In genomic region chr3:37842289-37842688, GRCm38 (mm10) we compare ENCODE assay signal across 23 mouse cellular contexts.
DNase-seq lines count a peak whose midpoint lies in the region; ATAC-seq and TF ChIP-seq lines count a peak whose summit lies in the region.
"Had no signal": no experiment of that assay in that cellular context is flagged by ENCODE, and none has a peak within 500 bp of the region (broad histone marks: within the 10 kb centered on the region; RNA-seq: fewer than 3 reads in every experiment).

No protein-coding gene starts in this region.

- WGBS in heart, adult 2 months = 60% methylated on average over 7 of the region's 7 CpGs
- WGBS in heart, embryonic 12.5 days = 66% methylated on average over 7 of the region's 7 CpGs
- 80% methylated on average over 7 of the region's 7 CpGs for WGBS in midbrain, embryonic 10.5 days
- 71% methylated on average over 7 of the region's 7 CpGs for WGBS in midbrain, embryonic 11.5 days
- WGBS in embryonic facial prominence, embryonic 15.5 days = 63% methylated on average over 7 of the region's 7 CpGs

- H3K4me3 ChIP-seq in heart, adult 2 months = no peak overlapping the region
- H3K4me3 ChIP-seq in heart, embryonic 12.5 days = no peak overlapping the region
- no peak overlapping the region for H3K4me3 ChIP-seq in midbrain, embryonic 10.5 days
- no peak overlapping the region for H3K4me3 ChIP-seq in midbrain, embryonic 11.5 days (ENCODE audit: low read depth, low read length)
- no peak overlapping the region for H3K4me3 ChIP-seq in embryonic facial prominence, embryonic 15.5 days (replicated peaks)
- H3K4me3 ChIP-seq: erythroblast, embryonic 14.5 days; forebrain, embryonic 13.5 days; hindbrain, embryonic 15.5 days; limb, embryonic 13.5 days; myocyte; neural tube, embryonic 13.5 days had no signal

- peaks cover 15% of the 10 kb centered on the region for H3K4me1 ChIP-seq in heart, adult 2 months (ENCODE audit: control insufficient read depth, insufficient read depth, low read length)
- H3K4me1 ChIP-seq in heart, embryonic 12.5 days (replicated peaks) = peaks cover 18% of the 10 kb centered on the region
- no peaks in the 10 kb centered on the region for H3K4me1 ChIP-seq in midbrain, embryonic 10.5 days
- no peaks in the 10 kb centered on the region for H3K4me1 ChIP-seq in midbrain, embryonic 11.5 days (ENCODE audit: control insufficient read depth, insufficient read depth, low read length)
- H3K4me1 ChIP-seq in embryonic facial prominence, embryonic 15.5 days = peaks cover 39% of the 10 kb centered on the region
- H3K4me1 ChIP-seq: forebrain, embryonic 13.5 days; hindbrain, embryonic 15.5 days; neural tube, embryonic 13.5 days had no signal

- no peaks in the 10 kb centered on the region for H3K27me3 ChIP-seq in heart, adult 2 months (ENCODE audit: control insufficient read depth, insufficient read depth, low read length)
- no peaks in the 10 kb centered on the region for H3K27me3 ChIP-seq in heart, embryonic 12.5 days (replicated peaks)
- H3K27me3 ChIP-seq in midbrain, embryonic 10.5 days (ENCODE audit: low read depth, poor library complexity, severe bottlenecking) = no peaks in the 10 kb centered on the region
- no peaks in the 10 kb centered on the region for H3K27me3 ChIP-seq in midbrain, embryonic 11.5 days (ENCODE audit: control insufficient read depth, insufficient read depth, low read length)
- H3K27me3 ChIP-seq in embryonic facial prominence, embryonic 15.5 days = no peaks in the 10 kb centered on the region
- H3K27me3 ChIP-seq: forebrain, embryonic 13.5 days; hindbrain, embryonic 15.5 days; limb, embryonic 13.5 days; neural tube, embryonic 13.5 days had no signal

- no peak overlapping the region for H3K4me2 ChIP-seq in heart, embryonic 12.5 days
- no peak overlapping the region for H3K4me2 ChIP-seq in midbrain, embryonic 11.5 days
- H3K4me2 ChIP-seq in embryonic facial prominence, embryonic 15.5 days (replicated peaks) = no peak overlapping the region
- H3K4me2 ChIP-seq: forebrain, embryonic 13.5 days; hindbrain, embryonic 15.5 days; limb, embryonic 13.5 days; lung, embryonic 14.5 days; neural tube, embryonic 13.5 days had no signal

- H3K9me3 ChIP-seq in heart, embryonic 12.5 days (replicated peaks) = no peaks in the 10 kb centered on the region
- no peaks in the 10 kb centered on the region for H3K9me3 ChIP-seq in midbrain, embryonic 10.5 days (replicated peaks)
- no peaks in the 10 kb centered on the region for H3K9me3 ChIP-seq in midbrain, embryonic 11.5 days (ENCODE audit: control insufficient read depth, low read length)
- H3K9me3 ChIP-seq in embryonic facial prominence, embryonic 15.5 days (replicated peaks) = no peaks in the 10 kb centered on the region
- H3K9me3 ChIP-seq: forebrain, embryonic 13.5 days; hindbrain, embryonic 15.5 days; limb, embryonic 13.5 days; neural tube, embryonic 13.5 days had no signal

- TF ChIP-seq EP300 in heart, adult 2 months (IDR thresholded peaks at IDR 0.05; ENCODE audit: insufficient read depth, low read depth, low read length) = no peak

- peak in 1 of 2 experiments; percentile 24 for DNase-seq in heart, adult 2 months
- peak; percentile 4 for DNase-seq in midbrain, embryonic 10.5 days (ENCODE audit: low spot score)
- DNase-seq in midbrain, embryonic 11.5 days (ENCODE audit: low spot score, missing footprints) = no peak
- no peak for DNase-seq in left cerebral cortex, adult 9 months (ENCODE audit: low spot score in 2 of 2)
- no peak for DNase-seq in cerebellum, adult 9-11 months
- DNase-seq: adrenal gland, postnatal 14 days; cerebellum, adult 8-10 months; kidney, adult 2 months; kidney, postnatal 36 days; lung, embryonic 14.5 days; lung, postnatal 36 days; retina, postnatal 1 day; right cerebral cortex, postnatal 25 days had no signal

- peaks cover 2% of the 10 kb centered on the region; the same call in 1 of the 2 replicates for H3K36me3 ChIP-seq in heart, adult 2 months (ENCODE audit: control insufficient read depth, insufficient read depth, low read length)
- no peaks in the 10 kb centered on the region for H3K36me3 ChIP-seq in heart, embryonic 12.5 days
- no peaks in the 10 kb centered on the region for H3K36me3 ChIP-seq in midbrain, embryonic 10.5 days
- no peaks in the 10 kb centered on the region for H3K36me3 ChIP-seq in midbrain, embryonic 11.5 days (ENCODE audit: control insufficient read depth, insufficient read depth, low read length)
- H3K36me3 ChIP-seq in embryonic facial prominence, embryonic 15.5 days = no peaks in the 10 kb centered on the region
- H3K36me3 ChIP-seq: hindbrain, embryonic 15.5 days; limb, embryonic 13.5 days; neural tube, embryonic 13.5 days had no signal

- no peak overlapping the region for H3K9ac ChIP-seq in heart, adult 2 months (ENCODE audit: low read depth, low read length)
- H3K9ac ChIP-seq in heart, embryonic 12.5 days = no peak overlapping the region
- no peak overlapping the region for H3K9ac ChIP-seq in midbrain, embryonic 11.5 days (ENCODE audit: low read length)
- H3K9ac ChIP-seq in embryonic facial prominence, embryonic 15.5 days = no peak overlapping the region
- H3K9ac ChIP-seq: forebrain, embryonic 13.5 days; hindbrain, embryonic 15.5 days; limb, embryonic 13.5 days; liver, embryonic 14.5 days; lung, embryonic 14.5 days; neural tube, embryonic 13.5 days had no signal

- no peaks in the 10 kb centered on the region for H3K79me2 ChIP-seq in heart, adult 2 months (replicated peaks; ENCODE audit: control insufficient read depth, insufficient read depth, low read length)

- intact Hi-C loops in heart, adult 2 months (cut with DNase I) = no loop called here

- TF ChIP-seq CTCF in heart, adult 2 months (IDR thresholded peaks at IDR 0.05) = no peak

- ATAC-seq in heart, embryonic 12.5 days (ENCODE audit: insufficient number of reproducible peaks, low FRiP score) = no peak
- ATAC-seq in midbrain, embryonic 11.5 days (ENCODE audit: low FRiP score) = no peak
- ATAC-seq in embryonic facial prominence, embryonic 15.5 days (ENCODE audit: insufficient number of reproducible peaks, low FRiP score, low TSS enrichment, low read depth) = no peak
- ATAC-seq: forebrain, embryonic 13.5 days; midbrain, embryonic 16.5 days had no signal

- peak overlapping the region; percentile 47 for H3K27ac ChIP-seq in heart, adult 2 months
- H3K27ac ChIP-seq in heart, embryonic 12.5 days (ENCODE audit: poor library complexity, severe bottlenecking) = no peak overlapping the region
- no peak overlapping the region for H3K27ac ChIP-seq in midbrain, embryonic 10.5 days (replicated peaks)
- H3K27ac ChIP-seq in midbrain, embryonic 11.5 days (ENCODE audit: low read depth, low read length) = no peak overlapping the region
- H3K27ac ChIP-seq in embryonic facial prominence, embryonic 15.5 days (replicated peaks) = peak overlapping the region; percentile 8; the same call in 1 of the 2 replicates
- H3K27ac ChIP-seq: forebrain, embryonic 13.5 days; hindbrain, embryonic 15.5 days; limb, embryonic 13.5 days; liver, embryonic 14.5 days; neural tube, embryonic 13.5 days had no signal

- TF ChIP-seq POLR2A in heart, adult 2 months (IDR thresholded peaks at IDR 0.05; ENCODE audit: insufficient read depth, low read depth, low read length) = no peak

Comparison
In these comparisons a context has a peak if more than half of its experiments do, and no peak if none do; other contexts are left out.
1. H3K27ac ChIP-seq: peak in heart, adult 2 months (single experiment) and embryonic facial prominence, embryonic 15.5 days (single experiment); none in heart, embryonic 12.5 days (single experiment), midbrain, embryonic 10.5 days (single experiment) and midbrain, embryonic 11.5 days (single experiment).